Mouse (Mus musculus) adrenal gland, postnatal 10 days (tissue): ENCODE data around the gene 1700020N01Rik. TPM values are rescaled to one million over a fixed set of nuclear protein-coding genes. Genes with fewer than 3 reads are reported as not detected.
A peak's percentile ranks its signal among the peaks of the same experiment; 100 is the strongest.

Source experiments
- DNase-seq: peaks from one replicate; pipeline ENCODE4 v3.0.0; 2021; ENCODE audit warnings: mixed read lengths
- long read RNA-seq, 2 experiments: library from polyadenylated mRNA; stranded (forward); transcript quantifications; one replicate each; pipeline ENCODE4 v2.0.0; 2021
- total RNA-seq, 2 experiments: library from RNA; stranded (reverse); gene quantifications; 2 replicates each; pipeline ENCODE4 v1.2.3; 2021

Gene 1700020N01Rik
- total RNA-seq, result not detected
- long read RNA-seq, experiment 1, result 0 reads
- long read RNA-seq, experiment 2, result 0 reads

DNA sequence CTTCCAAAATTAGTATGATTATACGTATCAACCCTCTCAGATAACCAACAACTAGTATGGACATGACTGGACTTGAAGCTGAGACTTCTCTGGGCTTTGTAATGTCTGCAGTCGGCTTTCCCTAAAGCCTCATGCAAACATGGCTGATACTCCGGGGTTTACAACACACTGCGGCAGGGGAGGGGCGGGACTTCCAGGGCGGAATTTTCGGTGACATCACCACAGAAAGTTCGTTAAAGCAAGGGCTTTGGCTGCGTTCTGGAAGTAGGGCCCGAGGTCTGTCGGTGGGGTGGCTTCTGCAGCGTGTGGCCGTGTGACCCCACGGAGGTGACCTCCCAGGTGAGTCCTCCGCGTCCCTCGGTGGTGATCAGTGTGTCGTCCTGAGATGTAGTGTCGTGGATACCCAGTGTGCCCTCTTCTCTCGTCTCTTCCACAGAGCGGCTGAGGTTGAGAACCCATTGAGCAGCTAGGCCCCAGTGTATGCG, at the start of gene 1700020N01Rik:
1700020N01Rik (plus strand) TSS at position 250 of the 485 bp plus-strand sequence.
- DNase-seq, result no peak

DNA sequence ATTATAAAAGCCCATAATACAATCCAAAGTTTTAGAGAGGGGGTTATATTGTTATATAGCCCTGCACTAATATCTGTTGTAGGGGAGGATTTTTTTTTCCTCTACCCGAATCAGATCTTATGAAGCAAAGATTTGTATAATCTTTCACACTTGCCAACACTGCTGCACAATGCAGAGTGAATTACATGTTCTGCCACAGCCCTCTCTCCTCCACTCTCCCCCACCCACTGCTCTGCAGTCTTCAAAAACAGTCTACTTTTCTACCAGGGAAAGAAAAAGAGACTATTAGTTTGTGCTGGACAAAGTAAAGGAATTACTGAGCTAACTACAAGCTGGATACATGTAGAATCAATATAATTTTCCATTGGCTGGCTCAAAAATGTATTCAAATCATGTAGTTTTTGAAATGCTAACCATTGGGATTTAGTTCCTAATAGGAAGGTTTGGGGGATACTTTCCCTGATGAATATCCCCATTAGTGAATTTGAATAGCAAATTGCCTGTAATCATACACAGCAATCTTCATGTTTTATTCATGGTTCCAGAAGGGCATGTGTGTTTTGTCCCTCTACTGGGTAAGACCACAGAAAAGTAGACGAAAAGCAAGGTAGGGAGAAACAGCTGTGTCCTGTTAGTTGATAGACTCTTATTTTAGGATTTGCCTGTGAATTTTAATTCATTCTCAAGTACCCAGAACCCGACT, 49.2 kb upstream of the 1700020N01Rik start:
- no peak for DNase-seq

GRCm38 (mm10) chr10:21544721-21545120, 48.2 kb upstream of the 1700020N01Rik start:
- no peak for DNase-seq

DNA sequence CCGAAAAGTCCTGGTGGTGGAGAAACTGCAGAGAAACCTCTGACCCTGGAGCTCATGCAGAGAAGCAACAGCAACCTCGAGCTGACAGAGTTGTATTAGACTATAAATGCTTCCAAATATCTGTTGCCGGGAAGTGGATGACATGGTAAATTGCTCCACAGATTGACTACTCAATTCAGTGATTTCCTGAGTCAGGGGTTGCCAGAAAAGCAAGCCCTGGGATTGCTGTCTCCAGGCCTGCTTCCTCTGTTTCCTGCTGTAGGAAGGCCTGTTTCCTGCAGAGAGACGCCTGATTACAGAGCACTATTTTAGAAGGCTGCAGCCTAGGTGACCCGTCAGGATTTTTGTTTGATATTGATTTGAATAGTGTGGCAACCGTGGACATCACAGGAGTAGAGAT, 47.5 kb upstream of the 1700020N01Rik start:
- peak; percentile 19 for DNase-seq

- DNase-seq, result no peak
These were observed 44.0 kb upstream of the 1700020N01Rik start for GRCm38 (mm10) chr10:21548871-21549505.

DNA sequence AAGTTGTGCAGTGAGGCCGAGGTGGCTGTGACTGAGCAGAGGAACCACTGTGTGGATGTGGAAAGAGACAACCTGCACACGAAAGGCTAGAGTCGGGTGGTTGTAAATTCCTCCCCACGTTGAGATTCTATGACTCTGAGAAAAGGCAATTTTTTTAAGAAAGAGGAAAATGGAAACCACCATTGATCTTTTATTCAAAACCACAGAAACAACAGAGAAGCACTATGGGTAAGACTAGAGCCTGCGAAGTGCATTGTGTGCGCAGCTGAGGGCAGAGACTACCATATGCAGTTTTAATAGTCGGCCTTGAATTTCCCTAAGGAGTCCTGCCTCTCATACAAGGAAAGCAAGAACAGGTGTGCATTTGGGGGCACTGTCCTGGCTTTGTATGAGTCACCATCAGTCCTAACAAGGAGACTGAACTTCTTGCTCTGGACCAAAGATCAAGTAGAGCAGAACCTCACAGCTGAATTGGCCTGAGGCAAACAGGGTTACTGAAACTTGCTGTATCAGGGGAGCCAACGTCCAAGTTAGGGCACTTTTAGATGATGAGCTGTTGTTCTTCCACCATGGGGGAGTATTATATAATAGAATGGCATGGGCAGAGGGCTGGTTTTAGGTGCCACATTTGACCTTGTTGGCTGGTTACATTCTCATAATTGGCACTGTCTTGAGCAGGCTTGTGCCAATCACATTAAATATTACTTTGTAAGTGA, 39.8 kb upstream of the 1700020N01Rik start:
- no peak for DNase-seq

GRCm38 (mm10) chr10:21553683-21554035, 39.3 kb upstream of the 1700020N01Rik start:
- no peak for DNase-seq

- no peak for DNase-seq
These were observed 37.9 kb upstream of the 1700020N01Rik start for GRCm38 (mm10) chr10:21554896-21555580.

DNA sequence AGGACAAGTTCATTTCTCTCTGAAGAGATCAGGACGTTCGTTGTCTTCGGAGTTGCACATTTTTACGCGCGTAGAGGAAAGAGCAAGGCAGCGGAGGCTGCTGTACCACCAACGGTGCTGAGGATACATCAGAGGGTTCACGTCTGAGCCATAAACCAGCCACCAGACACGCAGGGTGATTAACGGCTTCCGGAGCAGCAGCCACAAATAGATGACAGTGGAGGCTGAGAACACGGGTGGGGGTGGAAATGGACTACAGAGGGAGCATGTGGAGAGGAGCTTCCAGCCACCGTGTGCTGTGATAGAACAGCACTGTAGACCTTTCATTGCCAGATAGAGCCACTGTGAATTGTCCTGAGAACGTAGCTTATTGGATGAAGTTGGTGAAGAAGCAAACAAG, 33.2 kb upstream of the 1700020N01Rik start:
- DNase-seq, result no peak

GRCm38 (mm10) chr10:21561181-21561580, 31.8 kb upstream of the 1700020N01Rik start:
- no peak for DNase-seq

GRCm38 (mm10) chr10:21563446-21563845, 29.5 kb upstream of the 1700020N01Rik start:
- no peak for DNase-seq

GRCm38 (mm10) chr10:21564189-21564588, 28.8 kb upstream of the 1700020N01Rik start:
- DNase-seq, result no peak

DNA sequence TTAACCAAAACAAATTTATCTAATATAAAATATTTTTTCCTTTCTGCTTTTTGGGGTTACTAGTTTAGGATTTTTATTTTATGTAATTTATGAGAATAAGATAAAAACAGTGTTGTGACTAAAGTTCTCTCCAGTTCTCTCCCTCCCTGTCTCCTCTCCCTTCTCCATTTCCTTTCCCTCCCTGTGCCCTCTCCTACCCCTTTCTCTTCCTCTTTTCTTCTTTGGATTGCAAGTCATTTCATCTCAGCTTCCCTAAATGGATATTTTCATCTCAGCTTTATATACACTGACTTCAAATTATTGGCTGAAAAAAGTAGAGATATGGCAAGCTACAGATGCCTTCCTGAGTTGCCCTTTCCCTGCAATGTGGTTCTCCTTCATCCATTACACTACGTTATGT, 26.9 kb upstream of the 1700020N01Rik start:
- DNase-seq, result no peak

GRCm38 (mm10) chr10:21571615-21572014, 21.3 kb upstream of the 1700020N01Rik start:
- DNase-seq, result no peak

DNA sequence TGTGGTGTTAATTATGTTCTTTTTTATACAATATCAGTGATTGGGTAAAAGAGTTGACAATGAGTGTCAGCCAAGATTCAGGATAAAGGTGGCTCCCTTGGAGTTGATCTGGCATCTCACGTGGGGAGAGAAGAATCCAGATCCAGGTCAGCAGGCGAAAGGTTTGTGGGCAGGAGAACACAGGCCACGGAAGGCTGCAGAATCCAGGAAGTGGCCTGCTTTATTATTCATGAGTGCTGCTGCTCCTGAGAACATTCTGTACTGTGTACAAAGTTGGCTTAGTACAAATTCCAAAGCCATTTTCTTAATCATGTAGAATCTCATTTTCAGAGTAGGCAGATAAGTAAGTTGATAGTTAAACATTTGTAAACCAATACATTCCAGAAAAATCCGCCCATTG, 19.2 kb upstream of the 1700020N01Rik start:
- no peak for DNase-seq

GRCm38 (mm10) chr10:21575806-21576378, 17.1 kb upstream of the 1700020N01Rik start:
- DNase-seq, result no peak

GRCm38 (mm10) chr10:21577798-21578197, 15.1 kb upstream of the 1700020N01Rik start:
- no peak for DNase-seq

GRCm38 (mm10) chr10:21581546-21581945, 11.4 kb upstream of the 1700020N01Rik start:
- no peak for DNase-seq

- no peak for DNase-seq
These were observed 5.9 kb upstream of the 1700020N01Rik start for GRCm38 (mm10) chr10:21587041-21587440.

DNA sequence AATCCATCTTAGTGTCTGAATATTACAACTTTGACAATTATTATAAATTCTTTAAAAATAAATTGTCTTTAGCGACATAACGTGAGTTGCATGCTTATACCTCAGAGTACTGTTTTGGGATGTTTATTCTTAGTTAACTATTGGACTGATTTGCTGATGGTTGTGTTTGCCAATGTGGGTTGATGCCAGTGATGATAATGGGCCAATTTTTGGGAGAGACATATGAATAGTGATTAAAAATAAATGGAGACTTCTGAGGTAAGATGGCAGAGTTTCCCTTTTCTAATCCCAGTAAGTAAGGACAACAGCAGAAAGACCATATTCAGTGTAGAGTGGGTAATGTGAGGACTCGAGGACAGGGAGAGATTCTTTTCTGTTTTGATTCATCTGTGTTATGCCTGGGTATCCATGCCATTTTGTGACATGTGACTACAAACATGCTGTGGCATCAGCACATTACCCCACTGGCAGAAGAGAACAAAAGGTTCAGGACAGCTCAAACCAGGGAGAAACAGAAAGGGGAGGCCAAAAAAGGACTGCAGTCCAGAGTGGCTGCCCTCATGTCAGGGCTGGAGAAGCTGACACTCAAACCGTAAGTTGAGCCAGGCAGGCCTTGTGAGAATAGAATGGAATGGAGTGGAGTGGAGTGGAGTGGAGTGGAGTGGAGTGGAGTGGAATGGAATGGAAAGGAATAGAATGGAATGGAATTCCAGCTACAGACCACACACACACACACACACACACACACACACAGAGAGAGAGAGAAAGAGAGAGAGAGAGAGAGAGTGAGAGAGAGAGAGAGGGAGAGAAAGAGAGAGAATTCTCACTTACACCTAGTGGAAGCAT, 4.7 kb upstream of the 1700020N01Rik start:
- DNase-seq, result no peak

- peak; percentile 78 for DNase-seq
These were observed 8.0 kb downstream of the 1700020N01Rik start for GRCm38 (mm10) chr10:21600931-21601330.
